Mouse (Mus musculus) gastrocnemius, postnatal 4 days (tissue): ENCODE results near the gene Slc37a3. TPM values are rescaled to one million over a fixed set of nuclear protein-coding genes. Genes with fewer than 3 reads are reported as not detected.

Source experiments
- total RNA-seq, 2 experiments: library from RNA; stranded (reverse); gene quantifications; 2 replicates each; pipeline ENCODE4 v1.2.3; 2021

Gene Slc37a3
- total RNA-seq, 2 experiments from 2014 or later, result 36.9 to 39.4 TPM

Other genes with a start within 250 kb of the Slc37a3 start
- gene Kdm7a, start 170.9 kb downstream of the Slc37a3 start, total RNA-seq, result 10 to 100 TPM; 13.4 to 14.6 TPM
- gene Rab19, start 3.5 kb upstream of the Slc37a3 start, total RNA-seq, result under 1 TPM in 1 of 2 experiments, not detected in 1; 0.22 TPM
- 10 to 100 TPM; 20.9 to 26.1 TPM for gene Mkrn1, start 42.8 kb upstream of the Slc37a3 start, total RNA-seq
- 10 to 100 TPM; 32.5 to 34.9 TPM for gene Dennd2a, start 180.2 kb upstream of the Slc37a3 start, total RNA-seq
- 10 to 100 TPM; 15.9 to 18.3 TPM for gene Adck2, start 196.2 kb upstream of the Slc37a3 start, total RNA-seq
- gene Gm42420, start 208.1 kb upstream of the Slc37a3 start, total RNA-seq, result not detected
- 100 to 1,000 TPM; 194 to 203 TPM for gene Ndufb2, start 214.9 kb upstream of the Slc37a3 start, total RNA-seq